Mouse (Mus musculus): ENCODE data around the gene Lhx1. TPM values are rescaled to one million over a fixed set of nuclear protein-coding genes. Genes with fewer than 3 reads are reported as not detected.

Lhx1 gene
- polyA plus RNA-seq, 1 experiment from 2014 or later, result 7.2 TPM

DNA sequence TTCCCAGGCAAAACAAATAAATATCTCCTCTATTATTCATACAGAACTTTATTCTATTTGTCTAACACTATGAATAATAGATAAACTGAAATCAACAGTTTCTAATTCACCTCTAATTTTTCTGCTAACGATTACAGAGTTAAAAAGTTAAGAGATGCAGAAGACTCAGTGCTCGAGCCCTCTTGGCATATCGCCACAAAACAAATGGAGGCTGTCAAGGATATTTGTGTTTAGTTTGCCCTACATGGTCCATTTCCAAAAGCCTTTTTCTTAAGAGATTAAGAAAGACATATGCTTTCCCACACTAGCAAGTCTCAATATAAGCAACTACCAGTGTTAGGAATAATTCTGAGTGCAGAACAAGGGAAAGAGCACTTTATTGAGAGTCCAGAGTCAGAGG, 44.9 kb downstream of the Lhx1 start:
- no peak for ATAC-seq
- no peak overlapping the region for H3K9ac ChIP-seq (ENCODE audit: low read length)
- H3K27me3 ChIP-seq (replicated peaks; ENCODE audit: control insufficient read depth, insufficient read depth, low read length), result no peaks in the 10 kb centered on the region
- no peaks in the 10 kb centered on the region for H3K36me3 ChIP-seq (ENCODE audit: control insufficient read depth, insufficient read depth, low read length)
- peaks cover 15% of the 10 kb centered on the region for H3K4me1 ChIP-seq (ENCODE audit: control insufficient read depth, insufficient read depth, low read length)
- DNase-seq (ENCODE audit: low spot score), result peak; percentile 35
- no peak overlapping the region for H3K4me3 ChIP-seq (ENCODE audit: low read depth, low read length)
- no peak overlapping the region for H3K27ac ChIP-seq (ENCODE audit: low read depth, low read length)
- 34% methylated on average over 3 of the region's 3 CpGs for WGBS
- no peak overlapping the region for H3K4me2 ChIP-seq (ENCODE audit: low read length)
- no peaks in the 10 kb centered on the region for H3K9me3 ChIP-seq (replicated peaks; ENCODE audit: control insufficient read depth, low read length)

DNA sequence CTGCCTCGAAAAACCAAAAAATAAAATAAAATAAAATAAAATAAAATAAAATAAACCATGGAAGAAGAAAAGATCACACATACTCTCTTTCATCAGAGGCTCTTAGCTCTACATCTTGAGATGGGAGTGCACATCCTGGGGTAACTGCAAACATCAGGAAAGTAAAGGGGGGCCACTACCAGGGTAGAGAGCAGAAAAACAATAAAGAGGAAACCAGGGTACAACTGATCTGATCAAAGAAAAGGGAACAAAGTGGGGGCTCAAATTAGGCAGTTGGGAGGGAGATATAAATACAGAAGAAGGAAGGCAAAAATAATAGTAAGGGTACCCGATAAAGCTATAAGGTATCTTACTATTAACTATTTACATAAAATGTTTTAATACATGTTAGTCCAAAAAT, 48.7 kb downstream of the Lhx1 start:
- DNase-seq (ENCODE audit: low spot score) (no peak), ATAC-seq (no peak)
- Histone ChIP-seq H3K27ac (ENCODE audit: low read depth, low read length) (no peak overlapping the region), H3K27me3 (replicated peaks; ENCODE audit: control insufficient read depth, insufficient read depth, low read length) (no peaks in the 10 kb centered on the region), H3K9ac (ENCODE audit: low read length) (no peak overlapping the region), H3K9me3 (replicated peaks; ENCODE audit: control insufficient read depth, low read length) (no peaks in the 10 kb centered on the region), H3K4me3 (ENCODE audit: low read depth, low read length) (no peak overlapping the region), H3K36me3 (ENCODE audit: control insufficient read depth, insufficient read depth, low read length) (peaks cover 4% of the 10 kb centered on the region; the same call in 1 of the 2 replicates), H3K4me2 (ENCODE audit: low read length) (no peak overlapping the region), H3K4me1 (ENCODE audit: control insufficient read depth, insufficient read depth, low read length) (peaks cover 11% of the 10 kb centered on the region)
- 96% methylated on average over 2 of the region's 2 CpGs for WGBS

GRCm38 (mm10) chr11:84475991-84476390, 49.3 kb downstream of the Lhx1 start:
- Histone ChIP-seq H3K4me2 (ENCODE audit: low read length) (no peak overlapping the region), H3K27me3 (replicated peaks; ENCODE audit: control insufficient read depth, insufficient read depth, low read length) (no peaks in the 10 kb centered on the region), H3K4me3 (ENCODE audit: low read depth, low read length) (no peak overlapping the region), H3K36me3 (ENCODE audit: control insufficient read depth, insufficient read depth, low read length) (peaks cover 8% of the 10 kb centered on the region; the same call in 1 of the 2 replicates), H3K27ac (ENCODE audit: low read depth, low read length) (no peak overlapping the region), H3K9ac (ENCODE audit: low read length) (no peak overlapping the region), H3K4me1 (ENCODE audit: control insufficient read depth, insufficient read depth, low read length) (peaks cover 4% of the 10 kb centered on the region; the same call in 1 of the 2 replicates), H3K9me3 (replicated peaks; ENCODE audit: control insufficient read depth, low read length) (no peaks in the 10 kb centered on the region)
- WGBS, result 95% methylated on average over 4 of the region's 4 CpGs
- DNase-seq (ENCODE audit: low spot score), result no peak
- no peak for ATAC-seq

- Histone ChIP-seq H3K36me3 (ENCODE audit: control insufficient read depth, insufficient read depth, low read length) (peaks cover 26% of the 10 kb centered on the region), H3K27ac (ENCODE audit: low read depth, low read length) (no peak overlapping the region), H3K4me2 (ENCODE audit: low read length) (no peak overlapping the region), H3K9ac (ENCODE audit: low read length) (no peak overlapping the region), H3K27me3 (replicated peaks; ENCODE audit: control insufficient read depth, insufficient read depth, low read length) (no peaks in the 10 kb centered on the region), H3K9me3 (replicated peaks; ENCODE audit: control insufficient read depth, low read length) (no peaks in the 10 kb centered on the region), H3K4me1 (ENCODE audit: control insufficient read depth, insufficient read depth, low read length) (no peaks in the 10 kb centered on the region), H3K4me3 (ENCODE audit: low read depth, low read length) (no peak overlapping the region)
- DNase-seq (ENCODE audit: low spot score) (no peak), ATAC-seq (no peak)
- WGBS, result 85% methylated on average over 4 of the region's 4 CpGs
Measured at GRCm38 (mm10) chr11:84473093-84473667, 52.2 kb downstream of the Lhx1 start.

Other genes with a start within 250 kb of the Lhx1 start
- gene Aatf, start 12.0 kb downstream of the Lhx1 start, polyA plus RNA-seq (2014; fragmentation: Nextera tagmentation; extraction: Ambion mirVana), result 45.1 and 45.5 TPM in 2 replicates

All from forebrain, embryonic 14.5 days (tissue).